Mouse (Mus musculus) erythroid progenitor cell, adult 5-6 weeks (primary cell): ENCODE measurements around the gene Rnf167. TPM values are rescaled to one million over a fixed set of nuclear protein-coding genes. Genes with fewer than 3 reads are reported as not detected.

ENCODE experiments used
- ATAC-seq: replicated peaks from 2 replicates; pipeline ENCODE4 v1.8.0; 2016; ENCODE audit warnings: moderate number of reproducible peaks, mild to moderate bottlenecking, moderate TSS enrichment, inconsistent platforms; ENCODE audit not compliant: poor library complexity, low FRiP score, severe bottlenecking
- total RNA-seq, 2 experiments: library from RNA; stranded (forward) in 1 of 2; stranded (reverse) in 1 of 2; fragments of 150-400 nt in 1 of 2; fragments of 186-747, 209-891 nt in 1 of 2; gene quantifications; 2 replicates each; pipeline versions ENCODE4 v1.2.3 to v1.2.4; 2015 to 2017; ENCODE audit warnings: low replicate concordance in 2 of 2

Rnf167 gene
- total RNA-seq, 2 experiments from 2014 or later, result 117 to 213 TPM

- no peak for ATAC-seq
Observed at GRCm38 (mm10) chr11:70630129-70630528, 16.9 kb upstream of the Rnf167 start.

GRCm38 (mm10) chr11:70635601-70636000, 11.4 kb upstream of the Rnf167 start:
- ATAC-seq, result no peak

- no peak for ATAC-seq
Observed at GRCm38 (mm10) chr11:70637764-70638163, 9.3 kb upstream of the Rnf167 start.

GRCm38 (mm10) chr11:70638293-70638692, 8.7 kb upstream of the Rnf167 start:
- peak; percentile 16; the same call in 1 of the 2 replicates for ATAC-seq

- ATAC-seq, result peak; percentile 90
Observed at GRCm38 (mm10) chr11:70638714-70639278, 8.2 kb upstream of the Rnf167 start, which contains the start of gene Gp1ba. Gene Gp1ba, plus strand, starts transcription at chr11:70639122.

- no peak for ATAC-seq
Observed at GRCm38 (mm10) chr11:70639976-70640375, 7.1 kb upstream of the Rnf167 start.

- no peak for ATAC-seq
Observed at GRCm38 (mm10) chr11:70641241-70641640, 5.8 kb upstream of the Rnf167 start.

- ATAC-seq, result no peak
Observed at GRCm38 (mm10) chr11:70643051-70643450, 4.0 kb upstream of the Rnf167 start.

- ATAC-seq, result no peak
Observed at GRCm38 (mm10) chr11:70644564-70645103, 2.4 kb upstream of the Rnf167 start.

- ATAC-seq, result no peak
Observed at GRCm38 (mm10) chr11:70645461-70646258, 1.4 kb upstream of the Rnf167 start.

GRCm38 (mm10) chr11:70646259-70646555, 828 bp upstream of the Rnf167 start:
- no peak for ATAC-seq

GRCm38 (mm10) chr11:70647716-70648420, 833 bp downstream of the Rnf167 start:
- peak; percentile 32; the same call in 1 of the 2 replicates for ATAC-seq

GRCm38 (mm10) chr11:70648512-70648911, 1.5 kb downstream of the Rnf167 start:
- ATAC-seq, result peak; percentile 26

- no peak for ATAC-seq
Observed at GRCm38 (mm10) chr11:70649185-70649734, 2.2 kb downstream of the Rnf167 start.

GRCm38 (mm10) chr11:70650322-70651175, 3.5 kb downstream of the Rnf167 start:
- no peak for ATAC-seq

GRCm38 (mm10) chr11:70651391-70651790, 4.4 kb downstream of the Rnf167 start:
- no peak for ATAC-seq

- ATAC-seq, result no peak
Observed at GRCm38 (mm10) chr11:70652029-70652883, 5.2 kb downstream of the Rnf167 start.

- no peak for ATAC-seq
Observed at GRCm38 (mm10) chr11:70652884-70653344, 5.9 kb downstream of the Rnf167 start.
